Mouse (Mus musculus) limb, embryonic 11.5 days (tissue): ENCODE measurements at regions not wholly inside any gene's neighbourhood (a gene's known extent, or its start where the extent isn't known, plus 50 kb on each side); places are given as distances from the start of the nearest gene placed in this dataset.

Source experiments
- ATAC-seq: fragments of 200-750 bp; cut with Nextera tagmentation; 2 replicates; pipeline ENCODE4 v1.8.0; 2017; ENCODE audit warnings: low read depth; ENCODE audit not compliant: insufficient number of reproducible peaks, low FRiP score, low TSS enrichment
- DNase-seq: peaks from one replicate; pipeline ENCODE4 v3.0.0-alpha.2; 2015; ENCODE audit warnings: low spot score
- H3K27ac ChIP-seq: fragments of 300-500 bp; sonication (generic); replicated peaks from 2 replicates; pipeline ENCODE4 v1.5.1; 2014; ENCODE audit warnings: low read depth, mild to moderate bottlenecking, low read length
- H3K27me3 ChIP-seq: fragments of 300-500 bp; sonication (generic); 2 replicates; pipeline ENCODE4 v1.6.1; 2014; ENCODE audit warnings: mild to moderate bottlenecking, low read length, mixed read lengths; ENCODE audit not compliant: control insufficient read depth, insufficient read depth
- H3K36me3 ChIP-seq: fragments of 300-500 bp; sonication (generic); 2 replicates; pipeline ENCODE4 v1.6.1; 2014; ENCODE audit warnings: mild to moderate bottlenecking, low read length, moderate library complexity, mixed read lengths; ENCODE audit not compliant: control insufficient read depth, insufficient read depth
- H3K4me1 ChIP-seq: fragments of 300-500 bp; sonication (generic); 2 replicates; pipeline ENCODE4 v1.6.1; 2014; ENCODE audit warnings: low read length, mixed read lengths; ENCODE audit not compliant: control insufficient read depth, insufficient read depth
- H3K4me2 ChIP-seq: fragments of 300-500 bp; sonication (generic); 2 replicates; pipeline ENCODE4 v1.6.1; 2014; ENCODE audit warnings: low read depth, mild to moderate bottlenecking, moderate library complexity; ENCODE audit not compliant: severe bottlenecking
- H3K4me3 ChIP-seq: fragments of 300-500 bp; sonication (generic); 2 replicates; pipeline ENCODE4 v1.5.1; 2014; ENCODE audit warnings: low read depth, low read length
- H3K9ac ChIP-seq: fragments of 300-500 bp; sonication (generic); 2 replicates; pipeline ENCODE4 v1.6.1; 2014; ENCODE audit warnings: mild to moderate bottlenecking, low read length
- H3K9me3 ChIP-seq: fragments of 300-500 bp; sonication (generic); 2 replicates; pipeline ENCODE4 v1.6.1; 2016; ENCODE audit warnings: low read length; ENCODE audit not compliant: control insufficient read depth
- WGBS: fragments of 180-500 bp; shearing (Covaris S2); extraction: QIAGEN DNeasy Blood & Tissue Kit; methylation state at CpG from one replicate; pipeline ENCODE4 v1.1.7; 2014; 5-methylcytosine and 5-hydroxymethylcytosine counted together

GRCm38 (mm10) chr7:76049342-76049741 is 180.3 kb upstream of the Agbl1 start:
- H3K9me3 ChIP-seq = no peaks in the 10 kb centered on the region
- ATAC-seq (no peak), DNase-seq (no peak)
- H3K27ac ChIP-seq = no peak overlapping the region
- H3K27me3 ChIP-seq = no peaks in the 10 kb centered on the region
- no peaks in the 10 kb centered on the region for H3K4me1 ChIP-seq
- H3K36me3 ChIP-seq = no peaks in the 10 kb centered on the region
- 87% methylated on average over 2 of the region's 2 CpGs for WGBS
- H3K4me3 ChIP-seq = no peak overlapping the region
- H3K9ac ChIP-seq = no peak overlapping the region
- H3K4me2 ChIP-seq = no peak overlapping the region

DNA sequence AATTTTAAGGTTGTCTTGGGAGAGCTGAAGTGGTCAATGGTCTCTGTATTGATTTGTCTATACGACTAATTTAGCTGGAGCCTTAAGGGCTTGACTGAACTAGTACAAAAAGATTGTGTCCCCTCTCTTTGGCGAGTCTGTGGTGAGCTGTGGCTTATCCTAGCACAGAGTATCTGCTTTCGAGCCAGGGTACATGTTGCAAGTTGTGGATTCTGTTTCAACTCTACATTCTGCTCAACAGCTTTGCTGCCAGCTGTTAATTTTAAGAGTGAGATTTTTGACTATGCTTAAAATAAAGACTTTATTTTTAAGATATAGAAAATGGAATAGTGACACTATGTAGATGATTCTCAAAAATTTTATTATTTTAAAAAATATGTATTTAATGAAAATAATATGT is 175.8 kb upstream of the Agbl1 start:
- Histone ChIP-seq H3K9me3 (no peaks in the 10 kb centered on the region), H3K36me3 (no peaks in the 10 kb centered on the region), H3K4me2 (no peak overlapping the region), H3K27me3 (no peaks in the 10 kb centered on the region), H3K27ac (no peak overlapping the region), H3K4me3 (no peak overlapping the region), H3K4me1 (no peaks in the 10 kb centered on the region), H3K9ac (no peak overlapping the region)
- no peak for ATAC-seq
- DNase-seq = no peak
- WGBS = 88% methylated on average over 3 of the region's 3 CpGs

GRCm38 (mm10) chr7:76099149-76099548 is 130.5 kb upstream of the Agbl1 start:
- Histone ChIP-seq H3K9me3 (no peaks in the 10 kb centered on the region), H3K9ac (no peak overlapping the region), H3K27me3 (no peaks in the 10 kb centered on the region), H3K27ac (no peak overlapping the region), H3K36me3 (no peaks in the 10 kb centered on the region), H3K4me3 (no peak overlapping the region), H3K4me2 (no peak overlapping the region), H3K4me1 (no peaks in the 10 kb centered on the region)
- DNase-seq = no peak
- WGBS = 73% methylated on average over 1 of the region's 1 CpGs
- ATAC-seq = no peak

- WGBS = 84% methylated on average over 8 of the region's 8 CpGs
- Histone ChIP-seq H3K27me3 (no peaks in the 10 kb centered on the region), H3K4me1 (no peaks in the 10 kb centered on the region), H3K9me3 (no peaks in the 10 kb centered on the region), H3K4me3 (no peak overlapping the region), H3K4me2 (no peak overlapping the region), H3K27ac (no peak overlapping the region), H3K36me3 (no peaks in the 10 kb centered on the region), H3K9ac (no peak overlapping the region)
- DNase-seq (no peak), ATAC-seq (no peak)
Measured at GRCm38 (mm10) chr7:76121242-76121844, 108.3 kb upstream of the Agbl1 start.

GRCm38 (mm10) chr7:76127641-76128111 is 102.0 kb upstream of the Agbl1 start:
- Histone ChIP-seq H3K9me3 (no peaks in the 10 kb centered on the region), H3K4me3 (no peak overlapping the region), H3K36me3 (no peaks in the 10 kb centered on the region), H3K27ac (no peak overlapping the region), H3K4me1 (no peaks in the 10 kb centered on the region), H3K9ac (no peak overlapping the region), H3K4me2 (no peak overlapping the region), H3K27me3 (no peaks in the 10 kb centered on the region)
- WGBS = 73% methylated on average over 2 of the region's 2 CpGs
- no peak for DNase-seq
- ATAC-seq = no peak

GRCm38 (mm10) chr7:76142455-76142854 is 87.2 kb upstream of the Agbl1 start:
- H3K36me3 ChIP-seq = no peaks in the 10 kb centered on the region
- H3K27me3 ChIP-seq = no peaks in the 10 kb centered on the region
- no peak for ATAC-seq
- H3K9ac ChIP-seq = no peak overlapping the region
- H3K4me3 ChIP-seq = no peak overlapping the region
- H3K9me3 ChIP-seq = no peaks in the 10 kb centered on the region
- no peak overlapping the region for H3K4me2 ChIP-seq
- no peak overlapping the region for H3K27ac ChIP-seq
- DNase-seq = no peak
- WGBS = 79% methylated on average over 4 of the region's 4 CpGs
- H3K4me1 ChIP-seq = no peaks in the 10 kb centered on the region

GRCm38 (mm10) chr7:76146385-76146784 is 83.3 kb upstream of the Agbl1 start:
- no peaks in the 10 kb centered on the region for H3K9me3 ChIP-seq
- no peak overlapping the region for H3K4me2 ChIP-seq
- no peak overlapping the region for H3K27ac ChIP-seq
- no peaks in the 10 kb centered on the region for H3K27me3 ChIP-seq
- no peak for DNase-seq
- H3K9ac ChIP-seq = no peak overlapping the region
- no peak for ATAC-seq
- no peaks in the 10 kb centered on the region for H3K36me3 ChIP-seq
- H3K4me1 ChIP-seq = no peaks in the 10 kb centered on the region
- no peak overlapping the region for H3K4me3 ChIP-seq

- no peaks in the 10 kb centered on the region for H3K27me3 ChIP-seq
- DNase-seq (no peak), ATAC-seq (no peak)
- H3K4me2 ChIP-seq = no peak overlapping the region
- H3K9me3 ChIP-seq = no peaks in the 10 kb centered on the region
- no peak overlapping the region for H3K9ac ChIP-seq
- no peak overlapping the region for H3K4me3 ChIP-seq
- 60% methylated on average over 8 of the region's 8 CpGs for WGBS
- H3K27ac ChIP-seq = no peak overlapping the region
- no peaks in the 10 kb centered on the region for H3K36me3 ChIP-seq
- H3K4me1 ChIP-seq = no peaks in the 10 kb centered on the region
Measured at GRCm38 (mm10) chr7:76156869-76157268, 72.8 kb upstream of the Agbl1 start.

DNA sequence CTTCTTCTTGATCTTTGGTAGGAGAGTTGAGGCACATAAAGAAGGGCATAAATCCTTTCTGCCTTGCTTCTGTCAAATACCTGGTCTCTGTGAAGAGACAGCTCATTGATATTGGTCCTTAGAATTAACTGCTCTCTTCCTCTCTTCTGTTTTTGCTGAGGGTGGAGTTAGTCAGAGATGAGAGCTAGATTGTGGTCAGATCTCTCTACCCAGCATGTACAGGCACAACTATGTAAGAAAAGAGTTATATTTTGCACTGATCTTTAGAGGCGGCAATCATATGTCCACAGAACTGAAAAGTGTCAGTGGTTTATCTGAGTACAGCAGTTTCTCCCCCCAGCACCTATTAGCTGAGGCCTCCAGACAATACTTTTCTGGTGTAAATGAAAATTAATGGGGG is 65.5 kb upstream of the Agbl1 start:
- 90% methylated on average over 1 of the region's 1 CpGs for WGBS
- Histone ChIP-seq H3K27me3 (no peaks in the 10 kb centered on the region), H3K4me1 (peaks cover 6% of the 10 kb centered on the region; the same call in 1 of the 2 replicates), H3K36me3 (no peaks in the 10 kb centered on the region), H3K27ac (no peak overlapping the region), H3K4me2 (no peak overlapping the region), H3K9ac (no peak overlapping the region), H3K9me3 (no peaks in the 10 kb centered on the region), H3K4me3 (no peak overlapping the region)
- DNase-seq (no peak), ATAC-seq (no peak)
